Mouse (Mus musculus): Measurements from ENCODE around the gene Tnik.

DNA sequence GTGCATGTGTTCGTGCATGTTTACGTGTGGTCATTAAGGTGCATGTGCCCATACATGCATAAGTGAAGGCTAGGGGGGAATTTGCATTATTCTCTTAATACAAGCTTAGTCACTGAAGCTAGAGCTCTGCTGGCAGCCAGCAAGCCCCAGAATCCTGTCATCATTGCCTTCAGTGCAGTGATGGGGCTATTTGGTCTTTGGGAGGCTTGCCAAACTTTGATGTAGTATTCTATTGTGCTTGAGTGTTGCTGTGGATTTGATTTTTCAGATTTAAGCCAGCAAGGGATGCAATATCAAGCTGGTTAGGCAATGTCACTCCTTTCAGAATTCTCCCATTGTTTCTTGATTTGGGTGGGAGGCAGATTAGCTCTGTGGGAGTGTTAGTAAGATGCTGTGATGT lies 336.5 kb downstream of the Tnik start:
- TF ChIP-seq GATA1 (IDR thresholded peaks at IDR 0.05; ENCODE audit: borderline replicate concordance, low read length), result no peak
- TF ChIP-seq FLI1 (IDR thresholded peaks at IDR 0.05; ENCODE audit: low read length), result no peak
